Mouse (Mus musculus): Measurements from ENCODE around the gene Tmem211.

The Tmem211 gene

GRCm38 (mm10) chr5:113212156-113212835 lies 14.4 kb upstream of the Tmem211 start:
- DNase-seq (ENCODE audit: extremely low spot score, low spot score) = no peak

DNA sequence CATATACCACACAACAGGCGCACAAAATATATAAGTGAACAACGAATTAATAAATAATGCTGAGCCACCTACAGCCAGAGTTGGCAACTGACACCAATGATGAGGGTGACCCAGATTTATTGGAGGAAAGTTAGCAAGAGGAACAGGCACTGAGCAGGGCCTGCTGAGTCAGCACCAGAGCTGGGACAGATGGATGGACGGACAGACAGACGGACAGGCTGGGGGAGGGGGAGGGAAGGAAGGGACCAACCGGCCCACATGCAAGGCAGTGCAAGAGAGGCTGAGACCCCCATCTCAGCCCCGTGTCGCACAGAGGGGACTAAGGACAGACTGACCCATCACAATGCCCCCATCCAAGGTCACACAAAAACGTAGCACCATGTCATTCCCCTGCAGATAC lies 12.7 kb upstream of the Tmem211 start:
- DNase-seq (ENCODE audit: extremely low spot score, low spot score) = no peak

DNA sequence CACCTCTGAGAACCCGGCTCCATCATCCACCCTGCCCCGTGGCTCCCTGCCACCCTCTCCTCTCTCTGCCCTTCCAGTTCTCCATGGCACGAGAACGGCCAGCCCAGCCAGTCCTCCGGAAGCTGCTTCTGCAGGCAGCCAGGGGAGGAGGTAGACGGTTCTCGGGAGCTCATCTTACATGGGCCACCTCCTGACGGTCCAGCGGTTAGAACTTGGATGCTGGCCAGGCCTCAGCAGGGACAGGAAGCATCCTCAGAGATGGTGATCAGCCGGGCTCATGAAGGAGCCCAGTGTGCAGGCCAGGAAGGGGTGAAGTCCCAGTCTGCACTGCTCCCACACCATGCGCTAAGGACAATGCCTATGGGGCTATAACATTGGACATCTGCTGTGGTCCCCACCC lies 12.3 kb upstream of the Tmem211 start:
- DNase-seq (ENCODE audit: extremely low spot score, low spot score) = no peak

DNA sequence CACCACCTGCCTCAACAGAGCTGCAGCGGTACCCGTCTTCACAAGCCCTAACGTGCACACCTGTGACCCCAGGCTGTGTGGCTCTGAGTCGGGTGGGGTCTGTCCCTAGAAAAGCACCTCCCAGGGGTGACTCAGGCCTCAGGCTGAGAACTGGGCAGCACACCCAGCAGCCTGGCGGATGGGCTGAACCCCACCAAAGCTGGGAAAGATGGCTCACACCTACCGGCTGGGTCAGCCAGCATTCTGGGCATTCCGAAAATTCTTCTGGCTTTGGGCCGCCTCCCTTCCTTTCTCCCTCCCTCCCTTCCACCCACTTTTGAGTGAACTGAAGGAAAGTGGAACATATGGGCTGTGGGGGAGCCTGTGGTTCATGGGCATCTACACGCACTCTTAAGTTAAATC lies 11.1 kb upstream of the Tmem211 start:
- DNase-seq (ENCODE audit: extremely low spot score, low spot score) = no peak

DNA sequence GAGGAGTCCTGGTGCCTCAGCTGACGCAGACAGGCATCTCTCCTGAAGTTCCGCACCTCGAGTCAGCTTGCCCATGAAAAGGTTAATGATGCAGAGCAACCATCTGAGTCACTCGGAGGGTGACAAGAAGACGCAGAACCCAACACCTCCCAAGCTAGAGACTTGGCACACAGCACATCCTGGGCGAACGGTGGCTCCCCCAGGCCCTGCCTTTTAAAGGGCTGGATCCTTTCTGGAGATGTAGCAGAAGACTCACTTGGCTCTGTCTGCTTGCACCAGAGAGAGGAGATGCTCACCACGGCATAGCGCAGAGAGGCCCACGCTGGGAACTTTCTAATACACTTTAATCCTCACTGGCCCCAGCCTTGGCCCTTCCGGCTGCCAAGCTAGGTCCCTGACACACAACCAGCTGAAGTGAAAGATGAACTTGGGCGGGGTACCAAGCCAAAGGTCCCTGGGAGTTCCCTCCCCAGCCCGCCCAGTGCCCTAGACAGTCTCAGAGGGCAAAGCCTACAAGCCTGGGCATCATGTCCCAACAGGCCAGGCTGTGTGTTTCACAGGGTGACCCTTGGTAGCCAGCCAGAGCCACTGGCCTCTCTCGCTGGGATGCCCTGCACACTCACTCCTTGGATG lies 10.3 kb upstream of the Tmem211 start:
- DNase-seq (ENCODE audit: extremely low spot score, low spot score) = no peak

GRCm38 (mm10) chr5:113217076-113217475 lies 9.6 kb upstream of the Tmem211 start:
- no peak for DNase-seq (ENCODE audit: extremely low spot score, low spot score)

GRCm38 (mm10) chr5:113218617-113219235 lies 8.0 kb upstream of the Tmem211 start:
- no peak for DNase-seq (ENCODE audit: extremely low spot score, low spot score)

DNA sequence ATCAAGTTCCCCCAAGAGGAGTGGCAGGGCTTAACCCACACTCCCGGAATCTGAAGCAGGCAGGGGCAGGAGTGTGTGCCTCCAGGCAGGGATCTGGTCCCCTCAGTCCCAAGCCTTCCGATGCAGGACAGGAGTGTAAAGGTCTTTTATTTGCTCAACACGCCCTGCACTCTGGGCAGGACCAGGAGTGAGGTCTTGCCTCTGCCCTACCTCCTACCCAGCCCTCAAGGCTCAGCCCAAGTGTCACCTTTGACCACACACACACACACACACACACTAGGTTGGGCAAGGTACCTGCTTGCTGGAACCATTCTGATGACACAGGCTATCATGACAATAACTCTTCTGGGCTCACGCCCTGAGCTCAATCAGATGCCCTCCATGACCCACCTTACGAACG lies 7.3 kb upstream of the Tmem211 start:
- no peak for DNase-seq (ENCODE audit: extremely low spot score, low spot score)

DNA sequence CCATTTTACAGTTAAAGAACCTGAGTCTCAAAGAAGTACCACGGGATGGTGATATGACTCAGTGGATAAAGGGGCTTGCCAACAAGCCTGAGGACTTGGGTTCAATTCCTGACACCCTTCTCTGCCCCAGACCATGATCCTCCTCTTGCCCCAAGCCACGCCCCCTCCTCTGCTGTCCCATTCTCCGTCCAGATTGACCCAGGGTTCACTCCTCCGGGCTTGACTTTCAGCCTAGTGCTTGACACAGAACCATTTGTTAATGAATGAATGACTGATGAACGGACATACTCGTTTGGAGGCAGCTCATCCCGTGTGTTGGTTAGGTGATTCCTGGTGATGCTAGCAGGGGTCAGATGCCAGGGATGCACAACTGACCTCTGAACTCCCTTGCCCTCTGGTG lies 6.8 kb upstream of the Tmem211 start:
- DNase-seq (ENCODE audit: extremely low spot score, low spot score) = no peak

- peak; percentile 59 for DNase-seq (ENCODE audit: extremely low spot score, low spot score)
Observed at GRCm38 (mm10) chr5:113220383-113221146, 6.1 kb upstream of the Tmem211 start.

GRCm38 (mm10) chr5:113221147-113221865 lies 5.4 kb upstream of the Tmem211 start, which contains the start of gene 2900026A02Rik:
2900026A02Rik (minus strand) TSS chr5:113221236.
- DNase-seq (ENCODE audit: extremely low spot score, low spot score) = peak; percentile 73

DNA sequence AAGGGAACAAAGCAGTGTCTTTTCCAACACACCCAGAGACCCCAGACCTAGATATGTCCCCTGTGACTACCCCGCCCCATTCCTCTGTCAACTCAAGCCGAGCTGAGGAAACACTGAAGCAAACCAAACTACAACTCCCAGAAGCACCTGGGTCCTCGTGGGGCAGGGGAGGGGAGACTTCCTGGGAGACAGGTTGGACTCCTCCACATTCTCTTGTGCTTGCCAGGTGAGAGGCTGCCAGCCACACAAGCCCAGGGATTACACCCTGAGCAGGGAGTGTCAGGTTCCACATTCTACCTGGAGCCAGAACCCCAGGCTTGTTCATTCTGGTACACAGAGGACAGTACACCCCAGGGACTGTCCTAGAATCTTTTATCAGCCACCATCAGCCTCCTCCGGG lies 2.8 kb upstream of the Tmem211 start:
- DNase-seq (ENCODE audit: extremely low spot score, low spot score) = no peak

GRCm38 (mm10) chr5:113225271-113225670 lies 1.4 kb upstream of the Tmem211 start:
- DNase-seq (ENCODE audit: extremely low spot score, low spot score) = peak; percentile 60

DNA sequence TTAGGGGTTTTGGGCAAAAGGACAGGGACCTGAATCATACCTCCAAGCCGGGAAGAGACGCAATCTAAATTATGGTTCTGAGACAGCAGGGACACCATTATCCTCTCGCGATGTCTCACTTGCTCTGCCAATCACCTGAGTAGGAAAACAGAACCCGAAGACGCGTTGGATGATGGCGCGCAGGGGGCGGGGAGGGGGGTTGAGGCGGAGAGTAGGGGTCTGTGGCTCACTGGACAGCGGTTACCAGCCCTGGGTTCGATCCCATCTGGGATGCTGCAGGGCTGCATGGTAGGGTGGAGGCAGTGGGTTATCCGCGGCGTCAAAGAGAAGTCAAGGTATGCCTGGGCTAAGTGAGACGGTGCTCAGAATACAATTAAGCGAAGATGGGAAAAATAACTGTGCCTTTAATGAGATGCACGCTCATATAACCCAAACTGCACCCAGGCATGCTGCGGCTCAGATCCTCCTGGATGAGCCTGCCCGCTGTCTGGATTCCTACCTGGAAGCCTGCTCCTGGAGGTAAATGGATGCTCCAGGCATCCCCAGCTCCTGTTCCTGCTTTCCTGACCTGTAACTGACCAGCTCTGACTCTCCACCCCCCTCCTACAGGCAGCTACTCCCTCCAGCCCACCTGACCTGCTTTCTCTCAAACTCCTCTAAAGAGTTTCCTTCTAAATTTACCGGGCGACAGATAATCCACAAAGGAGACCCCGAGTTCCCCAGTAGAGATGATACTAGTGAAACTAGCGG lies 848 bp upstream of the Tmem211 start:
- DNase-seq (ENCODE audit: extremely low spot score, low spot score) = peak; percentile 58

- no peak for DNase-seq (ENCODE audit: extremely low spot score, low spot score)
Observed at GRCm38 (mm10) chr5:113230196-113230595, 3.5 kb downstream of the Tmem211 start.

GRCm38 (mm10) chr5:113249263-113249930 lies 22.7 kb downstream of the Tmem211 start:
- no peak for DNase-seq (ENCODE audit: extremely low spot score, low spot score)

DNA sequence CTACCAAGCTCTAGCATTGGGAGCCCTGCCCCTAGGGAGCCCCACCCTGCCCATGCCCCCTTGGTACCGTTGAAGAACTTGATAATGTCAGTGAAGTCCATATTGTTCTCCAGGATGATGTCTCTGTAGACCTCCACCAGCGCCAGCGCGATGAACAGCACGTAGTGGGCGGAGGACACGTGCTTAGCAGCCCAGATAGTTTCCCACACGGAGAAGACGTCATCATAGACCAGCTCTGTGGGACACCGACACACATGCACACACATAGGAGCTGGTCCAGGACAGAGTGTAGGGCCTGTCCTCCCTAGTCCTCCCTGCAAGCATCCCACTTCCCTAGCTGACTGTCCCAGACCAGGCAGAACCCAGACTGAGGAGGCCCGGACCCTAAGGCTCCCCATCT lies 24.1 kb downstream of the Tmem211 start:
- no peak for DNase-seq (ENCODE audit: extremely low spot score, low spot score)

DNA sequence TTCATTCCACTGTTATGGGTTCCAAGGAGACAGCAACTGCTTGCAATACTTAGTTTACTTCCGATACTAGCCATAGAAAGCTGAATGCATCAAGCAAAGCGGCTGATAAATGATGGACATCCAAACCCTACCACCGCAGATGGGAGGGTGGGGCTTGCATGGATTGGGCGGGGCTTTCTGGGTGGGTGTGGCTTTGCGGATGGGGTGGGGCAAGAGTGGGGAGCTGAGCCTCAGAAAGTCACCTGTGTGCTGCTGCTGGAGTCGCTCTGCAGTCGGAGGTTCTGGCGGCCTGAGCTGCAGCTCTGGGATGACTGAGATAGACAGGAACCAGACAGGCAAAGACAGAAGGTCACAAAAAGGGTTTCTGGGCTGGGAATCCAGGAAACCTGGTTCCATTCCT lies 38.9 kb downstream of the Tmem211 start:
- DNase-seq (ENCODE audit: extremely low spot score, low spot score) = no peak

DNA sequence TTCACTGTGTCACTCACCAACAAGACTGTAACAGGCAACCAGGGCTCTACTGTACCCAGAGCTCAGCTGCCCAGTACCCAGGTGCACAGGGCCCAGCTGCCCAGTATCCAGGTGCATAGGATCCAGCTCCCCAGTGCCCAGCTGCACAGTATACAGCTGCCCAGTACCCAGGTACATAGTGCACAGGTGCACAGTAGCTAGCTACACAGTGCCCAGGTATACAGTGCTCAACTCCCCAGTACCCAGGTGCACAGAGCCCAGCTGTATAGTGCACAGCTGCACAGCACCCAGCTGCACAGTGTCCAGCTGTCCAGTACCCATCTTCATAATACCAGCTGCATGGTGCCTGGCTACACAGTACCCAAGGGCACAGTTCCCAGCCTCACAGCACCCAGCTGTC lies 41.5 kb downstream of the Tmem211 start:
- no peak for DNase-seq (ENCODE audit: extremely low spot score, low spot score)

DNA sequence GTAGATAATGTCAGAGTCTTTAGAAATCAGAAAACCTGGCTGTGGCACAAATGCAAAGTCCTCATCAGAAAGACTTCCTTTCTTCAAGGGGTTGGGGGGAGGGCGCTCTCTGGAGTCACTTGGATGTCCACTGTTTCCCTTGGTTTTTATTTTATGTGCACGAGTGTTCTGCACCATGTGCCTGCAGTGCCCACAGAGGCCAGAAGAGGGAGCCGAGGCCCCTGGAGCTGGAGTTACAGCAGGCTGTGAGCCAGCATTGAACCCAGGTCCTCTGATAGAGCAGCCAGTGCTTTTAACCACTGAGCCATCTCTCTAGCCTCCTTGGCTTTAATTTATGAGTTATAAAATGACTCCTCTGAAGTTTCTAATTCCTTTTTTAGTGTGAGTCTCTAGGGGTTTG lies 43.3 kb downstream of the Tmem211 start:
- DNase-seq (ENCODE audit: extremely low spot score, low spot score) = no peak

Measured in neural tube, embryonic 10.5 days (tissue).